Mouse (Mus musculus): ENCODE data around the gene Plekhg3.

DNA sequence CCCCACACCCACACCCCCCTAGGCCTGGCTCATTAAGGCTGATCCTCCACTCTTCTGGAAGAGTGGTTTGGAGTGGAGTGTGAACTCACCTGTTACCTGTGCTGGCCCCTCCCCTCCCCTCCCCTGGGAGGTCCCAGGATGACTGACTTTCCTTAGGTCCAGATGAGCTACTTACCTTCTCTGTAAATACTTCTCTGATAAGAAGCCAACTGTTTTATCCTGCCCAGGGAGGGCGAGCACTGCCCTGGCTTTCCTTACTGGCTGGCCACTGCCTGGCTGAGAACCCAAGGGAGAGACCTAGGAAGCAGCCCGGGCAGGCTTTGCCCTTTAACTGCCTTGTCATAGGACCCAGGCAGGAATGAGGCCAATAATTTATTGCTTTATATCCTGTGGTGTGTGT, 47.8 kb downstream of the Plekhg3 start:
- TF ChIP-seq POLR2A (IDR thresholded peaks at IDR 0.05; ENCODE audit: borderline replicate concordance, low read depth, low read length) (no peak), CTCF (IDR thresholded peaks at IDR 0.05; ENCODE audit: low read depth, low read length) (no peak)

Data from bone marrow macrophage, adult 2 months (primary cell).